Mouse (Mus musculus) small intestine, adult 2 months (tissue): ENCODE data around the gene Tbxas1. TPM values are rescaled to one million over a fixed set of nuclear protein-coding genes. Genes with fewer than 3 reads are reported as not detected.

ENCODE experiments used
- H3K27ac ChIP-seq: fragments of 200-500 bp; 2 replicates; pipeline ENCODE4 v1.5.1; 2012; ENCODE audit warnings: low read depth, low read length, control low read depth, inconsistent platforms; ENCODE audit not compliant: insufficient read depth
- H3K27me3 ChIP-seq: fragments of 200-500 bp; 2 replicates; pipeline ENCODE4 v1.6.1; 2012; ENCODE audit warnings: mild to moderate bottlenecking, moderate library complexity, low read length, inconsistent platforms; ENCODE audit not compliant: control insufficient read depth, insufficient read depth
- H3K36me3 ChIP-seq: fragments of 200-500 bp; 2 replicates; pipeline ENCODE4 v1.6.1; 2012; ENCODE audit warnings: mild to moderate bottlenecking, low read length, control low read depth, inconsistent platforms; ENCODE audit not compliant: control insufficient read depth, insufficient read depth
- H3K4me1 ChIP-seq: fragments of 200-500 bp; 2 replicates; pipeline ENCODE4 v1.6.1; 2012; ENCODE audit warnings: low read length, inconsistent platforms, mixed read lengths; ENCODE audit not compliant: control insufficient read depth, insufficient read depth, insufficient read length
- H3K4me3 ChIP-seq: fragments of 200-500 bp; 2 replicates; pipeline ENCODE4 v1.5.1; 2012; ENCODE audit warnings: low read depth, mild to moderate bottlenecking, control low read depth, inconsistent platforms, low read length, moderate library complexity
- CTCF ChIP-seq: fragments of 200-500 bp; IDR thresholded peaks from 2 replicates; pipeline ENCODE4 v1.5.1; 2012; ENCODE audit warnings: low read depth, mild to moderate bottlenecking, control low read depth, inconsistent platforms, low read length, moderate library complexity, mixed read lengths; ENCODE audit not compliant: insufficient replicate concordance, insufficient read length; ENCODE audit errors: extremely low read depth
- POLR2A ChIP-seq: fragments of 200-500 bp; IDR thresholded peaks from 2 replicates; pipeline ENCODE4 v1.6.1; 2012; ENCODE audit warnings: low read depth, mild to moderate bottlenecking, control low read depth, inconsistent platforms, low read length, moderate library complexity
- WGBS: fragments of 180-500 bp; shearing (Covaris S2); methylation state at CpG from one replicate; pipeline ENCODE4 v1.1.7; 2018; 5-methylcytosine and 5-hydroxymethylcytosine counted together
- polyA plus RNA-seq: library from polyadenylated mRNA; depleted of rRNA; stranded (reverse); fragments of >200 nt; gene quantifications from 2 replicates; pipeline ENCODE4 v1.2.3, GENCODE M21; 2012

The Tbxas1 gene
- polyA plus RNA-seq, 1 experiment: 1.8 TPM

DNA sequence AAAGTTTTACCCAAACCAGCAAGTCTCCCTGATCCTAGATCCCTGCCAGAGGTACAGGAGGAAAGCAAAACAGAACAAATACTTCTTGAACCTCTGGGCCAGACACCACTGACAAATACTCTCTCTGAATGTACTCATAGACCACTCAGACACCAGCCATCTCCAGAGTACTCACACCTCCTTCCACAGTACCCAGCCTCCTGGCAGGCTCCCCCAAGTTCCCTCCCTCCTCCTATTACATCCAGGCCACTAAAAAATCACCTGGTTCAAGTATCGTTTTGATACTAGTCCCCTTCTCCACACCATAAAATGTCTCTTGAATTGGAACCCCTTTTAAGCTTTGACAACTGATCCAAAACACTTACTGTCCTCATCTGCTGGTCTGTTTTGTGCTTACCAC is 7.9 kb upstream of the Tbxas1 start:
- Histone ChIP-seq H3K4me3 (no peak overlapping the region), H3K27ac (no peak overlapping the region), H3K4me1 (peaks cover 33% of the 10 kb centered on the region; the same call in 1 of the 2 replicates), H3K27me3 (no peaks in the 10 kb centered on the region), H3K36me3 (no peaks in the 10 kb centered on the region)
- TF ChIP-seq CTCF: no peak
- no peak for TF ChIP-seq POLR2A
- WGBS: 24% methylated on average over 1 of the region's 1 CpGs

DNA sequence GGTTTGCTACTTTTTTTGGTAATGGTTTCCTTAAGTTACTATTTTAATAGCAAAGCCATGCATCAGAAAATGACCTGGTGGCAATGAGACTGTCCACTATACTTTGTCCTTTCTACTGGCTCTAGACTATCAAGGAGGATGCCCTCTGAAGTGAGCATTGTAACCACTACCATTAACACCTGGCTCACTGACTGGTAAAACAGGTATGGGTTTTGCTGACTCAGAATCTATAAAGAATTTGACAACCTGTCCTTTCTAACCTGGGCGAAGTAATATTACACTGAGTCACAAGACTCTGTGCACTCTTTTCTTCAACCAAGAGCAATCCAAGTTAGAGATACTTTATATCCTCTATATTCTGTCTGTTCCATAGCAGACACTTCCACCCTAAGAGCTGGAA is 6.2 kb upstream of the Tbxas1 start:
- peaks cover 39% of the 10 kb centered on the region; the same call in 1 of the 2 replicates for H3K4me1 ChIP-seq
- no peak overlapping the region for H3K27ac ChIP-seq
- no peaks in the 10 kb centered on the region for H3K27me3 ChIP-seq
- no peaks in the 10 kb centered on the region for H3K36me3 ChIP-seq
- no peak for TF ChIP-seq CTCF
- 39% methylated on average over 1 of the region's 1 CpGs for WGBS
- no peak overlapping the region for H3K4me3 ChIP-seq

DNA sequence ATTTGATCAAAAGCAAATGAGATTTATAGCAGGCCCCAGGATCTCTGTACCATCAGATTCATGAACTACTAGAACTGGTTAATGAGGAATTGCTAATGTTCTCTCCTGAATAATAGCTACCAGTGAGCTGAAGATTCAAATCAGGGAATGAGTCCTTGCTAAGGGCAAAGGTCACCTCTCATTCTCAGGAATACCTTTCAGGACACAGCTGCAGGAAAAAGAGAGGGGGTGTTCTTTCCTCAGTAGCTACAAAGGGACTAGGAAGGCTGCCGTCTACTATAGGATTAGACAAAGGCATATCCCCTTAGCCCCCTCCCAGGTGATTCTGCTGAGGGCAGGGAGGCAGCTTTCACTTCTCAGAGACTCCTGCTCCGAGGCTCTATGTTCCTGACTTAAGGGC is 5.1 kb upstream of the Tbxas1 start:
- Histone ChIP-seq H3K27me3 (no peaks in the 10 kb centered on the region), H3K4me1 (peaks cover 38% of the 10 kb centered on the region; the same call in 1 of the 2 replicates), H3K27ac (peak overlapping the region; percentile 77), H3K36me3 (no peaks in the 10 kb centered on the region), H3K4me3 (no peak overlapping the region)
- TF ChIP-seq POLR2A: no peak
- TF ChIP-seq CTCF: no peak
- 27% methylated on average over 2 of the region's 2 CpGs for WGBS

DNA sequence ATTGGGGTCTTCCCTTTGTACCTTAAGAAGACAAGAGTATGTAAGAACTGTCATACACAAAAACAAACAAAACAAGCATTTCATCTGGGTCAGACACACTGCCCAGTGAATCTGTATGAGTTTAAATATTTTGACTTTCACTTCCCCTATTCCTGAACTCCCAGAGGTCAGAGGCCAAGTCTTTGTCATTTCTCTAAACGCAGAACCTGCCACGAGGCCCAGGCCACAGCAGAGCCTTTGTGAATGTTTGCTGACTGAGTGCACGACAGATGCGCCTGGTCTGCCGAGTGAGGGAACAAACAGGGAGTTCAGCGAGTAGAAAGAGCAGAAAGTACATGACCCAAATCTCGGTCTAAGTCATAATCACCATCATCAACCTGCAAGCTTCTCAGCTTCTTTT is 4.2 kb upstream of the Tbxas1 start:
- H3K27ac ChIP-seq: peak overlapping the region; percentile 35; the same call in 1 of the 2 replicates
- 20% methylated on average over 7 of the region's 7 CpGs for WGBS
- no peaks in the 10 kb centered on the region for H3K27me3 ChIP-seq
- H3K4me1 ChIP-seq: peaks cover 31% of the 10 kb centered on the region; the same call in 1 of the 2 replicates
- no peak overlapping the region for H3K4me3 ChIP-seq
- no peaks in the 10 kb centered on the region for H3K36me3 ChIP-seq
- TF ChIP-seq CTCF (no peak), POLR2A (no peak)

DNA sequence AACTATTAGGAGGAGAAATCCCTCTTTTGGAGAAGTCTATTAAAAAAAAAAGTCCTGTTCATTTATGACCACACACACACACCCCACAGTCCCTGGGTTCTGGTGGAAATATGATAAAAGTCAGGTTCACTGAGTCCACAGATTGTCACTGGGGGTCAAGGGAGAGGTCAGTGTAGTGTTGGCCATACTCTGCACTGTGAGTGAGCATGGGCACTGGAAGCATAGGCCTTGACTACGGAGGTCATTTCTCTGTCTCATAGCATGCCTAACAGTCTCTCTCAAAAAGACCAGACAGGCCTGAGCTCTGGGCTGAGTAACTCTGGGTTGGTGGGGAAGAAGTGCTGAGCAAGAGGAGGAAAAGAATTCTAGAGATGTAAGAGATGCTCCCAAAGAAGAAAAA is 1.9 kb upstream of the Tbxas1 start:
- Histone ChIP-seq H3K27ac (peak overlapping the region; percentile 63), H3K27me3 (no peaks in the 10 kb centered on the region), H3K4me3 (no peak overlapping the region), H3K4me1 (peaks cover 18% of the 10 kb centered on the region; the same call in 1 of the 2 replicates), H3K36me3 (no peaks in the 10 kb centered on the region)
- WGBS: 26% methylated on average over 1 of the region's 1 CpGs
- TF ChIP-seq CTCF: no peak
- no peak for TF ChIP-seq POLR2A

DNA sequence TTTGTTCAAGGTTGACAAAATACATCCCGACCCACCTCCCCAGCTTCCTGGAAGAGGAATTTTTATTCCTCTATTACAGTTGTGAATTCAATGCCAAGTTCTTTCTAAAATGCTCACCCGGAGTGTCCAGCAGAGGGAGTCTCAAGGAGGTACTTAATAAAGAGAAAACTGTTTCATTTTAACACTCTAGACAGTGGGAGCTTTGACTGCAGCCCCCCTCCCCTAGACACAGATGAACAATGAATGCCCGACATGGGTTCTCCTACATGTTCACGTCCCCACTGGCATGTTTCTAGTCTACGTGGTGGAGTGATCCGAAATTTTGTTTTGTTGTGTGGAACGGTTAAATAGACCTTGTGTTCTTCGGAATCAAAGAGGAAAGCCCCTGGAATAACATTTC is 1.2 kb upstream of the Tbxas1 start:
- peaks cover 18% of the 10 kb centered on the region; the same call in 1 of the 2 replicates for H3K4me1 ChIP-seq
- peak overlapping the region; percentile 63 for H3K27ac ChIP-seq
- TF ChIP-seq CTCF (peak; percentile 48; the same call in 1 of the 2 replicates), POLR2A (no peak)
- peak overlapping the region; percentile 43; the same call in 1 of the 2 replicates for H3K4me3 ChIP-seq
- H3K36me3 ChIP-seq: no peaks in the 10 kb centered on the region
- H3K27me3 ChIP-seq: no peaks in the 10 kb centered on the region
- WGBS: 1% methylated on average over 8 of the region's 8 CpGs

DNA sequence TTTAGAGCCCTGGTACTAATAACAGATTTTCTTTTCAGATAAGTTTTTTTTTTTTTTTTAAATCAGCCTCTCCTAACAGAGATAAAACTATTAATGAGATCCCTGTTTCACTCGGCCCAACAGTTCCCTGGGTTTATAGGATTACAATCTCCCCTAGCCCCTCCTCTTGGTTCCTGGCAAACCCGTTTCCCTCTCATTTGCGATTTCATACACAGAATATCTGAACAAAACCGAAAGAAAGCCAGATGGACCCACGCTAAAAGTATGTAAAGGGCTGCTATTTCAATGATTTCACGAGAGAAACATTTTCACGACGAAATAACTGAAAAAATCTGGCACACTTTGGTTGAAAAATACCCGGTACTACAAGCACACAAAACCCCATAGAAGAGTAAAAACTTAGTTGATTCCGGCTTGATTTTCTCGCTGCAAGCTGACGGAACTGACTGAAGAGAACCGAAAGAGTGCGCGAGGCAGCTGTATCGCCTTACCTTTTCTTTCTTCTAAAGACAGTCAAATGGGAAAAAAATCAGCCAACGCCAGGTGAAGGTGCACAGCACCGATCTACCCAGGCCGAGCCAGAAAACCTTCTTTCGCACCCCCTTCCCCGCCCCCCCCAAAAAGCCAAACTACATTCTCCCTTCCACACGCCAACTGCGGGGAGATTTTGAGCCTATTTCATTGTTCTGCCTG is 493 bp upstream of the Tbxas1 start:
- TF ChIP-seq CTCF (no peak), POLR2A (0 out of 2 replicates have a peak, but pooled peaks have one; percentile 35)

More for the DNA sequence above, 493 bp upstream of the Tbxas1 start:
- Histone ChIP-seq H3K27ac (peak overlapping the region; percentile 84), H3K36me3 (no peaks in the 10 kb centered on the region), H3K4me1 (peaks cover 21% of the 10 kb centered on the region; the same call in 1 of the 2 replicates), H3K27me3 (no peaks in the 10 kb centered on the region), H3K4me3 (peak overlapping the region; percentile 84)
- WGBS: under 1% methylated on average over 23 of the region's 23 CpGs
